Mouse (Mus musculus) G1E (cell line): Measurements from ENCODE around the gene Enox1.

Experiments used
- CTCF ChIP-seq: IDR thresholded peaks from 2 replicates; pipeline ENCODE4 v1.5.1; 2012; ENCODE audit warnings: low read depth, low read length, inconsistent platforms, mixed read lengths
- GATA1 ChIP-seq: IDR thresholded peaks from 2 replicates; pipeline ENCODE4 v1.6.1; 2012; ENCODE audit warnings: borderline replicate concordance, low read length, inconsistent platforms, mixed read lengths
- GATA2 ChIP-seq: IDR thresholded peaks from 2 replicates; pipeline ENCODE4 v1.6.1; 2012; ENCODE audit warnings: low read depth, low read length, inconsistent platforms, borderline replicate concordance
- POLR2AphosphoS5 ChIP-seq: IDR thresholded peaks from 2 replicates; pipeline ENCODE4 v1.6.1; 2012; ENCODE audit warnings: low read depth, low read length, inconsistent platforms; ENCODE audit not compliant: insufficient replicate concordance

DNA sequence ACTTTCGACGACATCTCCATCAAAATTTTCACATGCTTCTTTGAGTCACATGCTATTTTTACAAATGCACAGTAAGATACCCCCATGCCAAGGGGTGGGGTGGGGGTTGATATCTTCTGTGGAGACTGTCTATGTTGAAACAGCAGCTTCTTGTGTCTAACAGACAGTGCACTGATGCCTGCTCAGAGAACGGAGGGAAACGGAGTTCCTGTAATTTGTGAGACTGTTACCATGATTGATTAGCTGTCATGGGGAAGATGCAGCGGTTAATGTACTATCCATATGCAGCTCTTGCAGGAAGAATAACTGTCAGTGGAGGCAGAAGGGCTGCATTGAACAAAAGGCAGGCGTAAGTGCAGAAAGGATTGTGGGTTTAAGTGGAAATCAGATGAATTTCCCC is 117.2 kb downstream of the Enox1 start:
- TF ChIP-seq GATA2 (no peak), POLR2AphosphoS5 (no peak), CTCF (no peak), GATA1 (no peak)
